Mouse (Mus musculus) kidney, adult 9 months (tissue): Measurements from ENCODE around the gene Nat9.

ENCODE experiments used
- DNase-seq: peaks from one replicate; pipeline ENCODE4 v3.0.0; 2022

Gene Nat9

DNA sequence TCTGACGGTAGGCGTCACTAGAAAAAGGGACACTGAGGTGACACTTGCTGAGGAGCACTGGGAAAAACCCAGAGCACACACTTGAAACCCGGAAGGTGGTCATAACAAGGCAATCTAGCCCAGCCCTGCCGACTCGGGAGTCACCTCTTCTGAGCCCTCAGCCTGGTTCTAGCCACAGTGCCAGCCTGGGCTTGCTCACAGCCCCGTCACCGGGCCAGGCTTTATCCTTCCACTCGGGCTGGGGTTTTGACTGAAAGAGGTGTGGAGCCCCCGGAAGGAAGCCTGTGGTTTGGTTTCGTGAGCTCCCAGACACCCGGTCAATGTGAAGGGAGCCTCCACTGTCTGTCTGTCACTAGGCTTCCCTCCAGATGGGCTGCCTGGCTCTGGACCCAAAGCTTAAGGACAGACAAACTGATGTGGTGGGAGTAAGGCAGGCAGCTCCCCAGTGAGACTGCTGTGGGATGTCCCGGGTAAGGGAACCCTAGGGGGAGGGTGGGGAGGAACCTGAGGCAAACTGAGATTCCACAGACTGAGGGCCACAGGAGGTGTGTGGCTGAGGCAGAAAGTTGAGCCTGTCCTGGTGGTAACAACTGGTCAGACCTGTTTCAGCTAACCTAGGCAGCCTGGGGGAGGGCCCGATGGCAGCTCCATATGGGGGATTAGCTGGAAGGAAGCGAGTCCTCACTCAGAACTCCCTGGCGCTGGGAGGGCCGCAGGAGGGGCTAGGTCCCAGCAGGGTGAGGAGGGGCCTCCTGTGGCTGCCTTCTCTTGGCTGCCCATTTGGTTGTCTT lies 13.9 kb downstream of the Nat9 start:
- DNase-seq: peak; percentile 49

DNA sequence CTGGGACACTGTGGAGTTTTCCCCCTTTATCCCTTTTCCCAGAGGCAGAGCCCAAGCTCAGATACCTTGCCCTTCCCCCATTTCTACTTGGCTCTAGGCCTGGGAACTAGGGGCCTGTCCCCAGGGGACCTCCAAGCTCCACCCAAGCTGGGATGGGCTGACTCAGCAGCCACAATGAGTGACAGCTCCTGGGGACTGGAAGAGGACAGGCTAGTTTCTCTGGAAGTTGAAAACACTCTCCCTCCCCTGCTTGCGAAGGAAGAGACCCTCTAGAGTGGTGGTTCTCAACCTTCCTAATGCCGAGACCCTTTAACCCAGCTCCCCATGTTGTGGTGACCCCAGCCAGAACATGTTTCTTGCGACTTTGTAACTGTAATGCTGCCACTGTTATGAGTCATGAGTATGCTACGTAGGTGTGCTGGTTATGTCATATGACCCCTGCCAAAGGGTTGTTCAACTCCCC lies 14.8 kb downstream of the Nat9 start:
- peak; percentile 85 for DNase-seq

DNA sequence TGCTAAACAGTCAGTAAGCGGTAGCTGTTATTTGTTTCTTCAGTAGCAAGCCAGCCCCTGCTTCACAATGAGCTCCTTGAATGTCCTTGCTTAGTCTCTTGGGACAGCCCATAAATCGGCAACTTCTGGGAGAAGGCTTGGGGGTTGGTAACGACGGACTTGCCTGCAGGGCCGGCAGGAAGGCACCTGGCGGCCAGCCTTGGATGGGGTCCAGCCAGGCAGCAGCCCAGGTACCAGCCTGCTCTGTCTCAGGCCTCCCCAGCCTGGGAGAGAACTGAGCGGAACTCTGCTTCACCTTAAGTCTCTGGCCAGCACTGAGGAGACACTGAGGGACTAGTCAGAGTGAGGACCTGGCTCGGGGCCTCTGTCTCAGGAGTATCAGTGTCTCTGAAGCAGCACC lies 16.5 kb downstream of the Nat9 start:
- DNase-seq: peak; percentile 81

DNA sequence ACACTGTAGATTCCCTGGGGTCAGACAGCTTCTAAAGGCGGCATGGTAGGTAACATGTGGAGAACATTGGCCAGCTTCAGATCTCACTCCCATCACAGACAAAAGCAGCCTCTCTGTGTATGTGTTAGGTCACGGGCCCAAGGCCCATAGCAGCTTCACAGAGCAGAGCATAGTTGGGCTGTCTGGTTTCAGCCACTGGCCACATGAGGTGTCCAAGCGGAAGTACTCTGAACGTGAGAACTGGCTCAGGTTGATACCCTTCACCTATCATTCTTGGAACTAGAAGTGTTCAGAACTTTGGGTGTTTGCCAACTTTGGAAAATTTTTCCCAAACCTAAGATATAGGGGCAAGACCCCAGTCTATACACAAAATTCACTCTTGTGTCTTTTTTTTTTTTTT lies 18.2 kb downstream of the Nat9 start:
- DNase-seq: no peak

DNA sequence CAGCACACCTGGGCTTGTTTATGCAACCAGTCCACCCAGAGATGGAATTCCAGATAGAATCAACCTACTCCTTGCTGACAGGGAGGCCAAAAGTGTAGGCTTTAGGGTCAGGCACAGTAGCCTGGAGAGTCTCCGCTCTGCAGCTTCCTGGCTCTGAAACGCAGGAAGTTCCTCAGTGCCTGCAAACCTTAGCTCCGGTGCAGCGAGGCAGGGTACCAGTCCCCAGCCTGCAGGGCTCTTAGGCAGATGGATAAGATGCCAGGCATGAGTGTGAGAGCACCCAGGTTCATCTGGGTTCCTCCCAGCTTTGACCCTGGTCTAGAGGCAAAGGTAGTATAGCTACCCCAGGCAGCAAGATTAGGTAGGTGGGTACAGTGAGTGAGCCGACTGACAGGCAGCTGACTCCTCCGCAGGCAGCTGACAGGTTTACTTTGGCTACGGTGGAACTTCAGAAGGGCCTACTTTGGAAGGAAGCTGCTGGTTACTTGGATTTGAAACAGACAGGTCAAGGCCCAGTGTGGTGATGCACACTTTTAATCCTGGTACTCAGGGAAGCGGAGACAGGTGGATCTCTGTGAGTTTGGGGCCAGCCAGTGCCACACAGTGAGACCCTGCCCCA lies 19.9 kb downstream of the Nat9 start:
- no peak for DNase-seq

DNA sequence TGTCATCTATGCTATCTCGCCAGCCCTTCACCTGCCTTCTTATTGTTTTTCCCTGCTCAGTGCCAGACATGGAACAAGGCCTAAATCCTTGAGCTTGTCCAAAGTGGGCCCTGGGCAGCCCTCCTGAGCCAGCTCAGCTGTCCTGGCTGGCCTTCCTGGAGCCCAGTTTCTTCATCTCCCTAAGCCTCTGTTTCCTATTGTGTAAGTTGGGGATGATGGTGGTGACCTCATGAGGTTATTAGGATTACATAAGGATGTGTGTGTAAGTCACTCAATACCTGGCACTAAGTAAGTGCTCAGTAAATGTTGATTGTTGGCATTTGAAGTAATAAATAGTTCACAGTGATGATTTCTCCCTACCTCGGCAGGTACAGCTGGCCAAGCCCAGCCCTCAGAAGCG lies 20.9 kb downstream of the Nat9 start:
- DNase-seq: no peak

DNA sequence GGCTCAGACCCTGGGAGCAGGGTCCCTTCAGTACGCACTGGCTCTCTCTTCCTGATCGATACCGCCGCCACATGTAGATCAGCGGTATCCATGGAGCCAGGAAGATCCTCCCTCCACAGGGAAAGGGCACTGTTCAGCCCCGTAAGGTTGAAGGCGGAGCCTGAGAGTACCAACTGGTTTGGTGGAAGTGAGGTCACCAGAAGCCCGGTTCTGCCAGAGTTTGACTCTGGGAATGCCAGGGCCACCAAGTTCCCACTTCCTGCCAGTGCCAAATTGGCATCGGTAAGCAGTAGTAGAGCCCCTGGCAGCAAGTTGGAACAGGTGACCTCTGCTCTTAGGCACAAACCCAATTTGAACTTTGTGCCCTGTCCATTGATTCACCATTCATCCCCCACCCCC lies 22.7 kb downstream of the Nat9 start:
- DNase-seq: peak; percentile 96

DNA sequence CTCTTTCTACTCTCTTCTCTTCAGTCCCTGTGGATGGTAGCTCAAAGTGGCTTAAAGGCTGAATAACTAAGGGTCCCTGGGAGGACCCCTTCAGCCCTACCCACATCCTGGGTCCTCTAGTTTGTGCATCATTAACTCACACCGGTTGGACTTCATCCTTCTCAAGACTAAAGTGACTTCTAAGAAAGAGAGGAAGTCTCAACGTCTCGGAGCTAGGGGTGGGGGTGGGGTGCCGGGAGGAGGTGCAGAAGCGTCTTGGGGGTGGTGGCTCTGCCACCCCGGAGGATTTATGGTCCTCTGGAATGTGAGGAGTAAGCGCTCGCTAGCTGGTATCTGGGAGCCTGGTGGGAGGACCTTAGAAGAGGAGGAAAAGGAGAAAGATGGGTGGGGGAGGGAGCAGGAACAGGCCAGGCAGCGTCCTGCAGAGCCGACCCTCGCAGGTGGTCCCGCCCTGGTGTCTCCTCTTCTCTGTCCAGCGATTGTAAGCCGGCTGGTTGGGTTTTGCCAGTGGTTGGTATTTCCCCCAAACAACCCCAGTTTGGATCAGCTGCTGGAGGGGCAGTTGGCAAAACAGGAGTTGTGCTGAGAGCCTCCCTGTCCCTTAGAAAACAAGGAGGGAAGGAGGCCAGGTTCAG lies 23.2 kb downstream of the Nat9 start:
- peak; percentile 72 for DNase-seq

DNA sequence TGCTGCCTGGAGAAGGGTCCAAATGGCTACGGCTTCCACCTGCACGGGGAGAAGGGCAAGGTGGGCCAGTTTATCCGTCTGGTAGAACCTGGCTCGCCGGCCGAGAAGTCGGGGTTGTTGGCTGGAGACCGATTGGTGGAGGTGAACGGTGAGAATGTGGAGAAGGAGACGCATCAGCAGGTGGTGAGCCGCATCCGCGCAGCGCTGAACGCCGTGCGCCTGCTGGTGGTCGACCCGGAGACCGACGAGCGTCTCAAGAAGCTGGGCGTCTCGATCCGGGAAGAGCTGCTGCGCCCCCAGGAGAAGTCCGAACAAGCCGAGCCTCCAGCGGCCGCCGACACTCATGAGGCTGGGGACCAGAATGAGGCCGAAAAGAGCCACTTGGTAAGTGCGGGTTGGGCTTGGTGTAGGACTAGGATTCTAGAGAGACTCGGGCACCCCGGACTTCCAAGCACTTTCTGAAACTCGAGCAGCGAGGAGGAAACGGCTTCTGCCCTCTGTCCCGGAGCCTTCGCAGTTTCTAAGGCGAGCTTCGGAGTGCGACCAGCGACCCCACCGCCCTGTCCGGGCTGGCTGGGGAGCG lies 24.0 kb downstream of the Nat9 start:
- peak; percentile 39 for DNase-seq

DNA sequence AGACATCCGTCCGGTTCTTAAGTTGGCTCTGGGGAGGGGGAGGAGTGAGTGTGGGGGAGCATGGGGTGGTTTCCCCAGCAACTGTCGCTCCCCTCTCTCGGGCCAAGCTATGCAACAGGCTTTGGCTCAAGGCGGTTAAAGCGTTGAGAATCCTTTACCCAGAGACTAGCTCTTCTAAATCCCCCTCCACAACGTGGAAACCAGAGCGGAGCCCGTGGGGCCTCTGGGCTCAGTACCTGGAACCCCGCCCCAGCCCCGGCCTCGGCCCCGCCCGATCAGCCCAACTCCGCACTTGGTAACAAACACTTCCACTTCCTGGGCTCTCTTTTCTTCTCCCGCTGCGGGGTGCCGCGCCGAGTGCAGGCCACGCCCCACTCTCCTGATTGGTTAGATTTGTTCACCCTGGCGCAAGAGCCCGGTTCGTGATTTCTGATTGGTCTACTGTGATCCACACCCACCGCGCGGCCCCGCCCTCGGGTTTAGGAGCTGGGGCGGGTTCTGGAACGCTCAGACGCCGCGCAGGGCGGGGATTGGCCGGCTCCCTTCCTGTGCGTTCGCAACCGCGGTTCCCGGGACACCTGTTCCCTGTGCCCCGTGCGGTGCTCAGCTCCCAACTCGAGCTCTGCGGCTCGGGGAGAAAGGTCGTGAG lies 24.7 kb downstream of the Nat9 start, which contains the start of gene Slc9a3r1:
TSS of gene Slc9a3r1 (plus strand) at position 510 of the 649 bp plus-strand sequence.
- DNase-seq: peak; percentile 99

DNA sequence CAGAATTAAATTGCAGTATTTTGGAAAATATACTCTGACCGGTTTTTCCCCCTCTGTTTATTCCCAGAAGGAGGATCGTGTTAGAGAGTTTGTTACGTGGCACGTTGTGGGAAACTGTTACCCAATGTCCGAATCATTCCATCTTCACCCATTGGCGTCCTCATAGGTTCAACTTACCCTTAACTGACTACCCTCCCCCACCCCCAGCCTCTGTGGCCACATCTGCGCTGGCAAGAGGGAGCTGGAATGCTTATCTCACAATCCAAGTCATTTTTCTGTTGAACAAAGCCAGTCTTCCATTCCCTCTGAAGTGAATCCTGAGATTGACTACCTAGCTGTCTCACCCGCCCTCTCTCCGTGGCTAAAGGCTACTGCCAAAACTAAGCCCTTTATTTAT lies 25.5 kb downstream of the Nat9 start:
- no peak for DNase-seq

DNA sequence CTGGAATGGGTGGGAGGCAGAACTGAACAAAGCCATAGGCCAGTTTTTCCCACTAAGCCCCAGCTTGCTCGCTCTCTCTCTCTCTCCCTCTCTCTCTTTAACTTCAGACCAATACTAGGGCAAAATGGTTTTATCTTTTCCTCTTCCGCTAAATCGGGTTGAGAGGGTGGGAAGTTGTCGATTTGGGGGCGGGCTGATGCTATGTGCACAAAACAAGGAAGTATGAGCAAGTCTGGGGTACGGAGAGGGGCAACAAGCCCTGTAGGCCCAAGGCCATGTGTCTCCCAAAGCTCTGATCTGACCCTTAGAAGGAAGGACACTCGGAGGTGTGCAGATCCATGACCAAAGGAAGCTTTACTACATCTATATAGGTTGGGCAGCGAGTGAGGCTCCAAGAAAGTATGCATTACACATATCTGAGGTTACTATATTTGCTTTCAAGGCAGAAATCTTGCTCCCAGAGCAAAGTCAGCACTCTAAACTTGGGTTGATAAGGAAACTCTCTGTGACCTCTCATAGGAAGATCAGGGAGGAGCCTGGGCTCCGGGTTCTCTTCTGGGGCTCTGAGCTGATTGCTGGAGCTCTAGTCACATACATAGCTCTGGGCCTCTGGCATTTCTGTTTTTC lies 26.0 kb downstream of the Nat9 start:
- DNase-seq: no peak

DNA sequence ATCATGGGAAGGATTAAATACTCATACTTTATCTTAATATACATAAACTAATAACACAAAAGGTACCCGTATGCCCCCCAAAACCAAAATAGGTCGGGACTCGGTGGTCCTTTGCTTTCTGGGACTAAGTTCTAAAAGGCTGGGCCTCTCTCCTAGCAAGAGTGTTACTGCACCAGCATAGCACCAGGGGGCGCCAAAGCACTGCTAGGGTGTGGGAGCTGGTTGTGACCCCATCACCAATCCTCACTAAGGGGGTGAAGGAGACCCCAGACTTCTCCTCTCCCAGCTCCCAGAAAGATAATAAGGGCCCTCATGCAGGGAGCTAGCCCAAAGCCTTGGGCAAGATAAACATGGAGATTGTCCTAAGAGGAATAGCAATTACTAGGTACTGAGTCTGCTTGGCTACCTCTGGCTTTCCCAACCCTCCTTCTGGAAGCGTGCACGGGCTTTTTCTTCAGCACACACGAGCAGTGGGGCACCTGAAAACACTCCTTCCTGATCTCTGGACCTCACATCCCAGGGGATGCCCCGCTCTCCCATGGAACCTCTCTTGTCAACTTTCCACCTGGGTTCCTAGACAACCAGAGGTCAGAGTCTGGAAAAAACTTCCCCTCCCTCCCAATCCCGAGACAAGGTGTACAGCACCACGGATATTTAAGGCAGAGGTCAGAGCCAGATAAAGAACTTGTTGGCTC lies 26.6 kb downstream of the Nat9 start:
- peak; percentile 77 for DNase-seq

DNA sequence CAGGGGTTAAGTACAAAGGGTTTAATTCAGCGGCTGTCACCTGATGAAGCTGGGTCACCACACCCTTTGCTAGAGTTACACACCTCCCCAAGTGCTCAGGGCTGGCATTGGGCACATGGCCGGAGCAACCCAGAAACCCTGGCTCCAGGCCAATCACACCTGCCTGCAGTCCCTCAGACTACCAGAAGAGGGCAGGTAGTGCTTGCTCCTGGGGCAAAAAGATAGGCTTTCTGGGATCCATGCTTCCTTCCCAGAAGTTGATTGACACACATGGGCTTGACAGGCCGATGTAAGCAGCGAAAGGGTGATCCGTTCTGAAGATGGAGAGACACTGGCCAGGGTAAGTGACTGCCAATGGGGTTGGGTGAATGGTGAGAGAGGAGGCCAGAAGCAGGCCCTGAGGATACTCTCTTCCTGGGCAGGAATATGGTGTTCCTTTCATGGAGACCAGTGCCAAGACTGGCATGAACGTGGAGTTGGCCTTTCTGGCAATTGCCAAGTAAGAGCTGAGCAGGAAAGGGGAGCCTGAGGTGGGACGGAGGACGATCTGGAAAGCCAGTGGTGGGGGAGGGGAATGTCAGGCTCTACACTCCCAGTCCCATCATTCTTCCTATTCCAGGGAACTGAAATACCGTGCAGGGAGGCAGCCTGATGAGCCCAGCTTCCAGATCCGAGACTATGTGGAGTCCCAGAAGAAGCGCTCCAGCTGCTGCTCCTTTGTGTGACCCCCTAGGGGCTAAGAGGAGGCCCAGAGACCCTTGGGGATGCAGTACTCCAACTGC lies 27.5 kb downstream of the Nat9 start:
- peak; percentile 98 for DNase-seq

DNA sequence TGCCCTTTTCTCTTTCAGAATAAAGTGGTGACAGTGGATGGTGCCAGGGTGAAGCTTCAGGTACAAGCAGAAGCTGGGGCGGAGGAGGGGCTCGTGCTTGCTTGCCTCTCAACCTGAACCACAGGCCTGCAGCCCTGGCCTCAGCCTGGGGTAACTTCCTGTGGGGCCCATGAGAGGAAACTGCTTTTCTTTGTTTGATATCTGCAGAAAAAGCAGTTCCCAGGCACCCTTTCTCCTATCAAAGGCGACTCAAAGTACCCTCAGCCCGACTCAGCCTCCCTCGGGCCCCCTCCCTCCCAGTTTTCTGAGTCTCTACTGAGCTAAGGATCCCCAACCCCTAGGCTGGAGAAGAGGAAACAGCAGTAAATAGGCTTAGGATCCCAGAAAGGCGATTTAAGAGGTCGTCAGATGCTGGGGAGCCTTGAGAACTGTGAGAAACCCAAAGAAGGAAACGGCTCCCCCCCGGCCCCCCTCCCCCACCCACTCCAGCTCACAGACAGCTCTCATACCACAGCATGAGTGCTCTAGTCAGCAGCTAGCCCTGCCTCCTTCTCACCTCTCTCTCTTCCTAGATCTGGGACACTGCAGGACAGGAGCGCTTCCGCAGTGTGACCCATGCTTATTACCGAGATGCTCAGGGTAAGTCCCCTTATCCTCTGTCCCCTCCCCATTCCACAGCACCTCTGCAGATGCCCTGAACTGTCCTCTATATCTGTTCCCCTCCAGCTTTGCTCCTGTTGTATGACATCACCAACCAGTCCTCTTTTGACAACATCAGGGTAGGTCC lies 29.5 kb downstream of the Nat9 start:
- no peak for DNase-seq

DNA sequence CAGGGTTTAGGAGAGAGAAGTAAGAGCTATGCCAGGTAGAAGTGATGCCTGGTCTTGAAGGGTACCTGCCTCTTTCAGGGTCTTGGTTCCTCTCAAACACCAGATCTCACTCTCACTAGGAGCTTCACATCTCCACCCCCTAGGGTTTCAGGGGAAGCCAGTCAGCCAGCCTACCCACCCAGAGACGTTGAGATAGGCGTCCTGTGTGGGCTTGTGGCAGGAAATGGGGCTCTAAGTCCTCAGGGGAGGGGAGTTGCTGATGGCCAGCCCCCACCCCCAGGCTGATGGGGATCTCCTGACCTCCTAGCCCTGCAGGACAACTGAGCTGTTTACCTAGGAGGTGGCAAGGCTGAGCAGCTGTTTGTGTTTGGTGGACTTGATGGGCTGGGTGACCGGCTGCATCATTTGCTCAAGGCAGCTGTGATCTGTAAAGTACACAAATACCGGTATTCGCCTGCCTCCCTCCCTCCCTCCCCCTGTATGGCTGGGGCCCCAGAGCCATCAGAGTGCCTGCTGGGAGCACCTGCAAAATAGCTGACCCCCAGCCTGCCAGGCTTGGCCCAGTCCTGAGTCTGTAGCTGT lies 32.5 kb downstream of the Nat9 start:
- DNase-seq: no peak

DNA sequence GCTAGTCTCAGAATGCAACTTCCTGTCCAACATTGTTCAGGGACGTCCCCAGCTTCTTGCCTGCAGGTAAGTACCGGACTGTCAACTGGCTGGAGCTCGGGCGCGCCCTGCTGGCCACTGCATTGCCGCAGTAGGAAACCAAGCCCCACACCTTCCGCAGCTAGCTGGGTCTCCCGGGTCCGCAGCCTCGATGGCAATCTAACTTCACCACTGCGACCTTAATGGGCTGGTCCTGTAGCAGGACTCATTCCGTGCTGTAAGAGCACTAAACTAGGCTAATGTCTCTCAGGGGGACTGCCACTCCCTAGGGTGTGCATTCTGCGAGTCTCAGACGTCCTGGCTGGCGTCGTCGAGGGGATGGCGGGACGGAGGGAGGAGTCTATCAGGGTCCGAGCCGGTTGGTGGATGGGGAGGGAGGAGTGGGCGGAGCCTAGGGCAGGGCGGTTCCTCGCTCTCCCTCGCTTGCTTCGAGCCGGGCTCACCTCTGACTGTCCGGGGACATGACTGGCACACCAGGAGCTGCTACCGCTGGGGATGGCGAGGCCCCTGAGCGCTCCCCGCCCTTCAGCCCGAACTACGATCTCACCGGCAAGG lies 33.9 kb downstream of the Nat9 start:
- peak; percentile 85 for DNase-seq

DNA sequence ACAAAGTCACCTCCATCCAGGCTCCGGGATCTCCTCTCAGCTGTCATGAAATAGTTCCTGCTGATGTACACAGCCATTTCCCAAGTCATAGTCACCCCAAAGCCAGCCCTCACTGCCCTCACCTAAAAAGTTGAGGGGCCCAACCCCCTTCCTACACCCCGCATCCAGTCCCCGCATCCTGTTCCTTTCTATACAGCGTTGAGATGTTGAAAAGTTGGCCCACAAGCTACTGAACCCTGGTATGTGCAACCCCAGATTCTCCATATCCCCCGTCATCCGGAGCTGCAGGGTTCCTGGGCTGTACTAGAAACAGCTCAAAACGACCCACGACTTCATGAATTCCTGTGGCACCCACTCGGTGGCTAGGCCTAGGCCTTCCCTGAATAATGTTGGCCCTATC lies 34.6 kb downstream of the Nat9 start:
- no peak for DNase-seq

DNA sequence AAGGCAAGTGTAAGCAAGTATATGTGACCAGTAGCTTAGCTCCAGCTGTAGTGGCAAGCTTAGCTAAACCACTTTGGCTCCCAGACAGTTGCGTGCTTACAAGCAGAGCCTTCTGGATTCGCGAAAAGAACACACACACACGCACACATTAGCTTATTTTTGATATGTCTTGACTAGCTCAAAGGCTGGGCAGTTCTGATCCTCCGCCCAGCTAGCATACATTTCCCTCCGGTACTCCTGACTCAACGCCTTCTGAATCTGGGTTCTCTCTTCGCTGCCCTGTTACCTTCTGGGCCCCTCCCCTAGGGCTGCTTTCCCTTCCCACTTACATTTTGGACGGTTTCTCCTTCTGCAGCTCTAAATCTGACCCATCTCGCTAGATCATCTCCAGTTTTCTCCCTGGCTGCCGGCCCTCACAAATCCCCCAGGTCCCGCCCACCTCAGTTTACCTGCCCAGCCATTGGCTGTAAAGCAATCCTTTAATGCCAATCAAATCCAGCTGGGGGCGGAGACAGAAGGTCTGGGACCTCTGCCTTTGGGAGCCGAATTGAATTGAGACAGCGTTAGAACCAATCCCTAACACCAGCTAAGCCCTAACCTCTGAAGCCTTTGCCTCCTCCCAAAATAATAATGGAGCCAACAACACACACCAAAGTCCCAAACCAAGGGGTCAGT lies 35.8 kb downstream of the Nat9 start:
- peak; percentile 71 for DNase-seq
